Mouse (Mus musculus) megakaryocyte progenitor cell, adult 5-6 weeks (primary cell): ENCODE measurements around the gene Ss18l2. TPM values are rescaled to one million over a fixed set of nuclear protein-coding genes. Genes with fewer than 3 reads are reported as not detected.
A peak's percentile ranks its signal among the peaks of the same experiment; 100 is the strongest.

Source experiments
- ATAC-seq: replicated peaks from 2 replicates; pipeline ENCODE4 v1.8.0; 2016; ENCODE audit warnings: mild to moderate bottlenecking, moderate TSS enrichment, inconsistent platforms; ENCODE audit not compliant: poor library complexity
- total RNA-seq, 2 experiments: library from RNA; stranded (forward) in 1 of 2; stranded (reverse) in 1 of 2; fragments of 157-497, 149-512 nt in 1 of 2; fragments of 200-1000 nt in 1 of 2; gene quantifications; 2 replicates each; pipeline versions ENCODE4 v1.2.3 to v1.2.4; 2015 to 2017

Ss18l2 gene
- total RNA-seq, 2 experiments from 2014 or later, result 43.7 to 59.3 TPM

- ATAC-seq, result no peak
Measured at GRCm38 (mm10) chr9:121757835-121758814, 48.0 kb downstream of the Ss18l2 start.

DNA sequence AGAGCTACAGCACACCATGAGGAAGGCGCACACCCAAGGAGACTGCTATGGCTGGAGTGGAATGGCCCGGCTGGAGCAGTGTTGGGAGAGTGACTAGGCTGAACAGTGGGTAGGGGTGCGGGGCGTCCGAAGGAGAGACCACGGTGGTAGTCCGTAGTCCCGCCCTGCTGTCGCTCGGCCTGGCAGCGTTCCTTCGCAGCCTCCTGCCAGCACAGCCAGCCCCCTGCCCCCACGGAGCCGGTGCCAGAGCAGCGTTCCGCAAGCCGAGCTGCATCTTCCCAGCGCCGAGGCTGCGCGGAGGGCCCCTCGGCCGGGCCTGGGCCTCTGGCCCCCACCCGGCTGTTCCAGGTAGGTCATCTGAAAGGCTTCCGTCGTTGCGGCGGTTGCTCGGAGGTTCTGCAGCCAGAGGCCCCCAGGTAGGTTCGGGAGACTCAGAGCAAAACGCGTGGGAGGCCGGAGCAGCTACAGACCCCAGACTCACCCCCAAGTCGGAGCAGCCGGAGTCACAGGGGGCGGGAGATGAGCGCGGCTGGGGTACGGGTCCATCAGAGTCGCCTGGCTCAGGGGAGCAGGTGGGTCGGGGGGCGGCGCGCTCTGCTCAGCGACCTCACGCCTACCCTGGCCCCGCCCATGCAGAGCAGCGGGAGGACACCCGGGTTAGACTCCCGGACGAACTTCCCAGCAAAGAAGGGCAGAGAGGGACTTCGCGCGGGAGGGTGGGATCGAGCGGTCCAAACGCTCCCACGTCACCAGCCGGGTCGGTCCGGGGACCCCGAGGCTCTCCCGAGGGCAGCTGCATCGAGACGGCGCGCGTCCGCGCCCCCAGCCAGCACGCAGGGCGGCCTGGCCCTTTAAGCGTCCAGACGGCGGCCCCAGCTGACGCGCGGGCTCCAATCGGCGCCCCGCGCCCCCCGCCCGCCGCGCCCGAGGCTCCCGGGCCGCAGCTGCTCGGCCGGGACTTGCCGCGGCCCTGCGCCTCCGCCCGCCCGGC is 49.3 kb downstream of the Ss18l2 start, which contains the start of gene Zfp651:
Gene Zfp651 (plus strand): TSS at position 240 of the 991 bp plus-strand sequence.
- ATAC-seq, result peak; percentile 16

DNA sequence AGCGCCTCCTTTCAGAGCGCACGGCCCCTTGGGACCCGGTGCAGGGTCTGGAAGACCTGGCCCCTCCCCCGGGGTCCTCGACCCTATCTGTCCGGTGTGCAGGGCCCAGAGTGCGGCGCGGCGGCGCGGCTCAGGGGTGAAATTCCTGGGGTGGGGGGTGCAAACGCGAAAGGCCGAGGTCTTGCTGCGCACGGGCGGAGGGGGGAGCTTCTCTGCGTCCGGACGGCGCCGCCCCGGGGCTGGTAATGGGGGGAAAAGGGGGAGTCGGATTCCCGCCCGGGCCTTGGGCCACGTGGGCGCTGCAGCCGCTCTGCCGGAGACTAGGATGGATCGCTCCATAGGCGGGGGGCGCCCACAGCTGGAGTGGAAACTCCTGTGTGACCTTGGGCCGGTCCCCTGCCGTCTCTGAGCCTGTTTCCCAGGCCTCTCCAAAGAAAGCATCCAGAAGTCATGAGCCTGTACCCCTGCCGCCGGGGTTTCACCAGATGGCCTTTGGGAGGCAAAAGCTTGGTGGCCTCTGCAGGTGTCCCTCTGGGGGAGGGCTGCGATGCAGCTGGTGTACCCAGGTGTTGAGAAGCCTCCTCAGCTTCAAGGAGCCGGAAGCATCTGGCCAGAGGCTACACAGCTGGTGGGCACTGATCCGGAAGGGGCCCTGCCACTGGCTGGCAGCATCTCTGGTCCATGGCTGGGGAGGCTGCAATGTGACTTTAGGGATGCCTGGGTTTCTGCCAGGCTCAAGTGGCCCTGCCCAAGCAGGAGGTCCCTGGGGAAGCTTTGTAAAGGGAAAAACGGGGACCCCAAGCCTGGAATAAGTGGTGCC is 50.4 kb downstream of the Ss18l2 start:
- 0 out of 2 replicates have a peak, but pooled peaks have one; percentile 4 for ATAC-seq

GRCm38 (mm10) chr9:121761091-121761665 is 51.0 kb downstream of the Ss18l2 start:
- ATAC-seq, result no peak

- ATAC-seq, result no peak
Measured at GRCm38 (mm10) chr9:121761787-121762186, 51.7 kb downstream of the Ss18l2 start.

- ATAC-seq, result no peak
Measured at GRCm38 (mm10) chr9:121762248-121762647, 52.1 kb downstream of the Ss18l2 start.

DNA sequence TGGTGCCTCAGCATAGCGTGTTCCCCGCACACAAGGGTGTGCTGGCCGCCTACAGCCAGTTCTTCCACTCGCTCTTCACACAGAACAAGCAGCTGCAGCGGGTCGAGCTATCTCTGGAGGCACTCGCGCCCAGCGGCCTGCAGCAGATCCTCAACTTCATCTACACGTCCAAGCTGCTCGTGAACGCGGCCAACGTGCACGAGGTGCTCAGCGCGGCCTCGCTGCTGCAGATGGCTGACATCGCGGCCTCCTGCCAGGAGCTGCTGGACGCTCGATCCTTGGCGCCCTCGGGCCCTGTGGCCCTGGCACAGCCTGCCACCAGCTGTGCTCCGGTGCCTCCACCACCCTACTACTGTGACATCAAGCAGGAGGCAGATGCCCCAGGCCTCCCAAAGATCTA is 52.6 kb downstream of the Ss18l2 start:
- ATAC-seq, result no peak

Other genes with a start within 250 kb of the Ss18l2 start
- gene Cck, start 214.6 kb upstream of the Ss18l2 start, total RNA-seq (2015), result not detected in 2 replicates
- not detected in 2 replicates for gene Cck, start 214.6 kb upstream of the Ss18l2 start, total RNA-seq (2017)
- gene Lyzl4, start 68.2 kb upstream of the Ss18l2 start, total RNA-seq (2015), result not detected in 2 replicates
- not detected in 2 replicates for gene Lyzl4, start 68.2 kb upstream of the Ss18l2 start, total RNA-seq (2017)
- not detected in 2 replicates for gene Vipr1, start 67.6 kb upstream of the Ss18l2 start, total RNA-seq (2015)
- gene Vipr1, start 67.6 kb upstream of the Ss18l2 start, total RNA-seq (2017), result 0.12 and 0.41 TPM in 2 replicates
- gene Sec22c, start 4.8 kb upstream of the Ss18l2 start, total RNA-seq (2015), result 11.1 and 11.5 TPM in 2 replicates
- gene Sec22c, start 4.8 kb upstream of the Ss18l2 start, total RNA-seq (2017), result 6.6 and 12.0 TPM in 2 replicates
- gene Nktr, start 8.8 kb downstream of the Ss18l2 start, total RNA-seq (2015), result 92.4 and 140 TPM in 2 replicates
- gene Nktr, start 8.8 kb downstream of the Ss18l2 start, total RNA-seq (2017), result 100.0 and 142 TPM in 2 replicates
- gene Zfp651, start 49.0 kb downstream of the Ss18l2 start, total RNA-seq (2015), result 0.05 and 0.62 TPM in 2 replicates
- gene Zfp651, start 49.0 kb downstream of the Ss18l2 start, total RNA-seq (2017), result 0.24 TPM in 1 of 2 replicates, not detected in the other
- not detected in 2 replicates for gene Klhl40, start 67.3 kb downstream of the Ss18l2 start, total RNA-seq (2015)
- gene Klhl40, start 67.3 kb downstream of the Ss18l2 start, total RNA-seq (2017), result 0.17 TPM in 1 of 2 replicates, not detected in the other
- not detected in 2 replicates for gene Hhatl, start 82.2 kb downstream of the Ss18l2 start, total RNA-seq (2015)
- not detected in 2 replicates for gene Hhatl, start 82.2 kb downstream of the Ss18l2 start, total RNA-seq (2017)
- gene Ccdc13, start 129.1 kb downstream of the Ss18l2 start, total RNA-seq (2015), result 0.42 TPM in 1 of 2 replicates, not detected in the other
- gene Ccdc13, start 129.1 kb downstream of the Ss18l2 start, total RNA-seq (2017), result not detected in 2 replicates
- 89.9 and 101 TPM in 2 replicates for gene Higd1a, start 148.0 kb downstream of the Ss18l2 start, total RNA-seq (2015)
- 14.1 and 21.7 TPM in 2 replicates for gene Higd1a, start 148.0 kb downstream of the Ss18l2 start, total RNA-seq (2017)
- not detected in 2 replicates for gene Ackr2, start 188.0 kb downstream of the Ss18l2 start, total RNA-seq (2015)
- gene Ackr2, start 188.0 kb downstream of the Ss18l2 start, total RNA-seq (2017), result not detected in 2 replicates
- not detected in 2 replicates for gene Cyp8b1, start 206.0 kb downstream of the Ss18l2 start, total RNA-seq (2015)
- not detected in 2 replicates for gene Cyp8b1, start 206.0 kb downstream of the Ss18l2 start, total RNA-seq (2017)
- gene Fam198a, start 240.7 kb downstream of the Ss18l2 start, total RNA-seq (2015), result 0.25 TPM in 1 of 2 replicates, not detected in the other
- 0.17 and 0.30 TPM in 2 replicates for gene Fam198a, start 240.7 kb downstream of the Ss18l2 start, total RNA-seq (2017)